Mouse (Mus musculus) kidney, embryonic 15.5 days (tissue): ENCODE data around the gene Gm44502. TPM values are rescaled to one million over a fixed set of nuclear protein-coding genes. Genes with fewer than 3 reads are reported as not detected.
A peak's percentile ranks its signal among the peaks of the same experiment; 100 is the strongest.

Experiments used
- ATAC-seq: fragments of 200-750 bp; cut with Nextera tagmentation; replicated peaks from 2 replicates; pipeline ENCODE4 v1.8.0; 2017; ENCODE audit warnings: moderate TSS enrichment; ENCODE audit not compliant: low FRiP score
- H3K27ac ChIP-seq: fragments of 300-500 bp; sonication (generic); 2 replicates; pipeline ENCODE4 v1.5.1; 2015; ENCODE audit warnings: mild to moderate bottlenecking, inconsistent platforms
- H3K27me3 ChIP-seq: fragments of 300-500 bp; sonication (generic); 2 replicates; pipeline ENCODE4 v1.6.1; 2015; ENCODE audit warnings: inconsistent platforms
- H3K36me3 ChIP-seq: fragments of 300-500 bp; sonication (generic); 2 replicates; pipeline ENCODE4 v1.6.1; 2015; ENCODE audit warnings: inconsistent platforms
- H3K4me1 ChIP-seq: fragments of 300-500 bp; sonication (generic); 2 replicates; pipeline ENCODE4 v1.6.1; 2015; ENCODE audit warnings: inconsistent platforms
- H3K4me2 ChIP-seq: fragments of 300-500 bp; sonication (generic); 2 replicates; pipeline ENCODE4 v1.6.1; 2015; ENCODE audit warnings: moderate library complexity, mild to moderate bottlenecking, inconsistent platforms
- H3K4me3 ChIP-seq: fragments of 300-500 bp; sonication (generic); replicated peaks from 2 replicates; pipeline ENCODE4 v1.5.1; 2015; ENCODE audit warnings: mild to moderate bottlenecking, inconsistent platforms
- H3K9ac ChIP-seq: fragments of 300-500 bp; sonication (generic); 2 replicates; pipeline ENCODE4 v1.6.1; 2015; ENCODE audit warnings: mild to moderate bottlenecking, inconsistent platforms
- H3K9me3 ChIP-seq: fragments of 300-500 bp; sonication (generic); replicated peaks from 2 replicates; pipeline ENCODE4 v1.6.1; 2016; ENCODE audit warnings: inconsistent platforms
- WGBS: fragments of 180-500 bp; shearing (Covaris S2); methylation state at CpG from one replicate; pipeline ENCODE4 v1.1.7; 2015; ENCODE audit warnings: mixed read lengths; 5-methylcytosine and 5-hydroxymethylcytosine counted together
- polyA plus RNA-seq: library from polyadenylated mRNA; unstranded; fragments of >200 nt; fragmentation: Nextera tagmentation; extraction: Ambion mirVana; gene quantifications from 2 replicates; pipeline ENCODE4 v1.2.1, GENCODE M21; 2015

The Gm44502 gene
- polyA plus RNA-seq, 1 experiment from 2014 or later, result not detected

DNA sequence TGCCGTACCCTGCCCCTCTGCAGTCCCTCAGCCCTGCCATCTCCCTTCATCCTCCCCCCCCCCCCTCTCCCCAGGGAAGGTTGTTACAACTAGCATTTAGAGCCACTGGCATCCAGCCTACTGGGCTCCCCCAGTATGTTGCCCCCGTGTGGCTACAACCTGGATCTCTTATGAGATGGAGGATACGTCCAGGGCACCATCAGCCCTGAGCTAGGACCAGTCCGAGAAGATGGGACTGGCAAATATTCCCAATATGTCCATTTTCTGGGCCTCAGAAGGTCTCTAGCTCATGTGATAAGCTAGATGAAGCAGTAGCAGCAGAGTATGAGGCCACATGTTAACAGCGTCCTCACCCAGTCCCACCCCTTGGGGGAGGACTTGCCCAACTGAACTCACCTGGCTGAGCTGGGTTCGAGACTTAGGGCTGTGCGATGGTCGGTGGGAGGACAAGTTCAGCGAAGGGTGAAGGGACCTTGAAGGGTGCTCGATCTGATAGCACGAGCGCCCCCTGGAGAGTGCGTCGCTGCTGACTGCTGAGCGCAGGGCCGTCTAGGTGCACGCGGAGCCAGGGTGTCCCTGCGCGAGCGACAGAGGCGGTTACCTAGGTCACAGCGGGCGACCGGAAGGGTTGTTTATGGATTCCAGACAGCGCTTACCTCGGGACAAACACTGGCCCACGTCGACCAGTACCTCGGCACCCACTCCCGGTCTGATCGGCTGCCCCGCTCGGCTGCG is 56.3 kb downstream of the Gm44502 start:
- Histone ChIP-seq H3K27me3 (peaks cover 25% of the 10 kb centered on the region), H3K9me3 (no peaks in the 10 kb centered on the region), H3K4me1 (peaks cover 36% of the 10 kb centered on the region), H3K4me2 (peak overlapping the region; percentile 95), H3K27ac (peak overlapping the region; percentile 97), H3K4me3 (peak overlapping the region; percentile 69), H3K9ac (peak overlapping the region; percentile 79), H3K36me3 (peaks cover 46% of the 10 kb centered on the region)
- peak; percentile 87 for ATAC-seq
- under 1% methylated on average over 35 of the region's 35 CpGs for whole genome bisulfite sequencing

DNA sequence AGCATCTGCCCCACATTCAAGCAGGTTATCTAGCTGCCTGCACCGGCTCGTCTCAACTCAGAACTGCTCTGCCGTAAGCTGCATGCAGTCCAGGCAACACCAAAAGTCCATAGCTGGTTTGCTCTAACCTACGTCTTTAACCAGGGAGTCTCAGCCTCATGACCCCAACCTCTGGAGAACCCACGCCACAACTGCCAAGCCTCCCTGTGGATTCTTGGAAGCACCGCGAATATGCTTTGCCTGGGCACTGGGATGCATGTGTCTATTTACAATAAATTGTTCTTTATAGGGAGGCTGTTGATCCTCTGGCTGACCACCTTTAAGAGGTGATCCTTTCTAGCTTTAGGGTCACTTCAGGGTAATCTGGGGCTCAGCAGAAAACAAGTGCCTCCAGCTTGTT is 57.0 kb downstream of the Gm44502 start:
- peaks cover 53% of the 10 kb centered on the region for H3K36me3 ChIP-seq
- WGBS, result 79% methylated on average over 7 of the region's 7 CpGs
- peak overlapping the region; percentile 95 for H3K4me2 ChIP-seq
- H3K9me3 ChIP-seq, result no peaks in the 10 kb centered on the region
- no peak for ATAC-seq
- H3K9ac ChIP-seq, result peak overlapping the region; percentile 79; the same call in 1 of the 2 replicates
- H3K4me1 ChIP-seq, result peaks cover 30% of the 10 kb centered on the region
- H3K4me3 ChIP-seq, result peak overlapping the region; percentile 69
- H3K27me3 ChIP-seq, result peaks cover 19% of the 10 kb centered on the region
- H3K27ac ChIP-seq, result peak overlapping the region; percentile 97; the same call in 1 of the 2 replicates

DNA sequence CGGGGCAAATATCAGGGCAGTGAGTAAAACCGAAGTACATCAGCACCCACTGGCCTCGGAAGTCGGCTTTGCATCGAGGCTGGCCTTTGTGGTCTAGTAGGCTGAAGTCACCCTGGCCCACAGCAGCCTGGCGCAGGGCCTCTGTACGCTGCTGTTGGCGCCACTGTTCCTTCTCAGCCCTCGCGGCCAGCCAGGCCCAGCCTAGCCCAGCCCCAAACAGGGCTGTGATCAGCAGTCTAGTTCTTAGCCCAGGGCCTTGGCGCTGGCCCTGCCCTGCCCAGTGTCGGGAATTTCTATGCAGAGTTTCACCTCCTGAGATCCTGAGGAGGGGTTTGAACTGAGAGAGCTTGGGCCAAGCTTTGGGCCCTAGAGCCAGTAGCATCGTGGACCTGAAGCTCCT is 57.4 kb downstream of the Gm44502 start:
- no peak overlapping the region for H3K9ac ChIP-seq
- no peak overlapping the region for H3K27ac ChIP-seq
- no peak for ATAC-seq
- H3K4me3 ChIP-seq, result no peak overlapping the region
- H3K4me1 ChIP-seq, result peaks cover 26% of the 10 kb centered on the region
- H3K36me3 ChIP-seq, result peaks cover 57% of the 10 kb centered on the region
- peaks cover 14% of the 10 kb centered on the region for H3K27me3 ChIP-seq
- no peaks in the 10 kb centered on the region for H3K9me3 ChIP-seq
- H3K4me2 ChIP-seq, result no peak overlapping the region; the same call in 1 of the 2 replicates
- WGBS, result 89% methylated on average over 13 of the region's 13 CpGs

Other genes starting within 250 kb of the Gm44502 start
- 138 and 160 TPM in 2 replicates for gene Plxnb2, start 248.9 kb downstream of the Gm44502 start, polyA plus RNA-seq
- 17.0 and 19.2 TPM in 2 replicates for gene Dennd6b, start 233.2 kb downstream of the Gm44502 start, polyA plus RNA-seq
- 22.7 and 26.9 TPM in 2 replicates for gene Ppp6r2, start 218.1 kb downstream of the Gm44502 start, polyA plus RNA-seq
- gene Sbf1, start 114.4 kb downstream of the Gm44502 start, polyA plus RNA-seq, result 42.6 and 51.4 TPM in 2 replicates
- 0.71 and 0.74 TPM in 2 replicates for gene Adm2, start 107.0 kb downstream of the Gm44502 start, polyA plus RNA-seq
- gene Miox, start 95.3 kb downstream of the Gm44502 start, polyA plus RNA-seq, result 6.8 and 7.1 TPM in 2 replicates
- gene Lmf2, start 74.0 kb downstream of the Gm44502 start, polyA plus RNA-seq, result 54.1 and 67.9 TPM in 2 replicates
- 147 and 155 TPM in 2 replicates for gene Ncaph2, start 74.0 kb downstream of the Gm44502 start, polyA plus RNA-seq
- gene Sco2, start 55.9 kb downstream of the Gm44502 start, polyA plus RNA-seq, result 7.9 and 8.2 TPM in 2 replicates
- 1.3 and 1.4 TPM in 2 replicates for gene Tymp, start 52.7 kb downstream of the Gm44502 start, polyA plus RNA-seq
- 0.82 and 0.83 TPM in 2 replicates for gene Odf3b, start 50.4 kb downstream of the Gm44502 start, polyA plus RNA-seq
- not detected in 2 replicates for gene Klhdc7b, start 44.8 kb downstream of the Gm44502 start, polyA plus RNA-seq
- gene Syce3, start 19.2 kb downstream of the Gm44502 start, polyA plus RNA-seq, result not detected in 2 replicates
- gene Cpt1b, start 3.8 kb downstream of the Gm44502 start, polyA plus RNA-seq, result 3.9 and 4.4 TPM in 2 replicates
- gene C730034F03Rik, start 107 bp downstream of the Gm44502 start, polyA plus RNA-seq, result 3.7 and 3.8 TPM in 2 replicates
- gene Chkb, start 212 bp upstream of the Gm44502 start, polyA plus RNA-seq, result 57.2 and 62.0 TPM in 2 replicates
- gene Mapk8ip2, start 24.2 kb upstream of the Gm44502 start, polyA plus RNA-seq, result 0.77 and 1.7 TPM in 2 replicates
- 14.4 and 18.7 TPM in 2 replicates for gene Arsa, start 47.7 kb upstream of the Gm44502 start, polyA plus RNA-seq
- 1.8 and 2.2 TPM in 2 replicates for gene Shank3, start 69.9 kb upstream of the Gm44502 start, polyA plus RNA-seq
- 0.22 and 0.27 TPM in 2 replicates for gene Acr, start 138.6 kb upstream of the Gm44502 start, polyA plus RNA-seq
- 53.9 and 55.9 TPM in 2 replicates for gene Rabl2, start 162.2 kb upstream of the Gm44502 start, polyA plus RNA-seq